Mouse (Mus musculus) embryonic facial prominence, embryonic 13.5 days (tissue): ENCODE results near the gene Ttc7b. TPM values are rescaled to one million over a fixed set of nuclear protein-coding genes. Genes with fewer than 3 reads are reported as not detected.

ENCODE experiments used
- ATAC-seq: fragments of 200-750 bp; cut with Nextera tagmentation; 2 replicates; pipeline ENCODE4 v1.8.0; 2017; ENCODE audit warnings: low read depth; ENCODE audit not compliant: insufficient number of reproducible peaks, insufficient read depth, low FRiP score, low TSS enrichment
- H3K27ac ChIP-seq: fragments of 300-500 bp; sonication (generic); 2 replicates; pipeline ENCODE4 v1.5.1; 2015; ENCODE audit warnings: moderate library complexity, mild to moderate bottlenecking, inconsistent platforms
- H3K27me3 ChIP-seq: fragments of 300-500 bp; sonication (generic); 2 replicates; pipeline ENCODE4 v1.6.1; 2015; ENCODE audit warnings: mild to moderate bottlenecking, inconsistent platforms
- H3K36me3 ChIP-seq: fragments of 300-500 bp; sonication (generic); 2 replicates; pipeline ENCODE4 v1.6.1; 2015; ENCODE audit warnings: mild to moderate bottlenecking, inconsistent platforms
- H3K4me1 ChIP-seq: fragments of 300-500 bp; sonication (generic); 2 replicates; pipeline ENCODE4 v1.6.1; 2015; ENCODE audit warnings: inconsistent platforms
- H3K4me2 ChIP-seq: fragments of 300-500 bp; sonication (generic); 2 replicates; pipeline ENCODE4 v1.6.1; 2015; ENCODE audit warnings: moderate library complexity, mild to moderate bottlenecking, inconsistent platforms
- H3K4me3 ChIP-seq: fragments of 300-500 bp; sonication (generic); 2 replicates; pipeline ENCODE4 v1.5.1; 2015; ENCODE audit warnings: mild to moderate bottlenecking, inconsistent platforms
- H3K9ac ChIP-seq: fragments of 300-500 bp; sonication (generic); 2 replicates; pipeline ENCODE4 v1.6.1; 2015; ENCODE audit warnings: mild to moderate bottlenecking, inconsistent platforms
- H3K9me3 ChIP-seq: fragments of 300-500 bp; sonication (generic); 2 replicates; pipeline ENCODE4 v1.6.1; 2016; ENCODE audit warnings: inconsistent platforms
- WGBS: fragments of 180-500 bp; shearing (Covaris S2); methylation state at CpG from one replicate; pipeline ENCODE4 v1.1.7; 2015; ENCODE audit warnings: mixed read lengths; 5-methylcytosine and 5-hydroxymethylcytosine counted together
- polyA plus RNA-seq: library from polyadenylated mRNA; unstranded; fragments of >200 nt; fragmentation: Nextera tagmentation; extraction: Ambion mirVana; gene quantifications from 2 replicates; pipeline ENCODE4 v1.2.1, GENCODE M21; 2015

Gene Ttc7b
- polyA plus RNA-seq, 1 experiment from 2014 or later, result 6.0 TPM

- H3K36me3 ChIP-seq, result peaks cover 7% of the 10 kb centered on the region; the same call in 1 of the 2 replicates
- no peak overlapping the region for H3K4me3 ChIP-seq
- no peak for ATAC-seq
- H3K9me3 ChIP-seq, result no peaks in the 10 kb centered on the region
- no peak overlapping the region for H3K27ac ChIP-seq
- H3K4me2 ChIP-seq, result no peak overlapping the region
- no peaks in the 10 kb centered on the region for H3K27me3 ChIP-seq
- H3K4me1 ChIP-seq, result no peaks in the 10 kb centered on the region
- no peak overlapping the region for H3K9ac ChIP-seq
These were observed 44.3 kb downstream of the Ttc7b start for GRCm38 (mm10) chr12:100476351-100476750.

GRCm38 (mm10) chr12:100475489-100475888, 45.1 kb downstream of the Ttc7b start:
- Histone ChIP-seq H3K27me3 (no peaks in the 10 kb centered on the region), H3K4me2 (no peak overlapping the region), H3K4me1 (no peaks in the 10 kb centered on the region), H3K27ac (no peak overlapping the region), H3K4me3 (no peak overlapping the region), H3K36me3 (peaks cover under 1% of the 10 kb centered on the region; the same call in 1 of the 2 replicates), H3K9ac (no peak overlapping the region), H3K9me3 (no peaks in the 10 kb centered on the region)
- WGBS, result 70% methylated on average over 3 of the region's 3 CpGs
- no peak for ATAC-seq

GRCm38 (mm10) chr12:100474661-100475321, 45.8 kb downstream of the Ttc7b start:
- Histone ChIP-seq H3K9ac (no peak overlapping the region), H3K27ac (no peak overlapping the region), H3K9me3 (no peaks in the 10 kb centered on the region), H3K36me3 (no peaks in the 10 kb centered on the region), H3K4me2 (no peak overlapping the region), H3K4me3 (no peak overlapping the region), H3K27me3 (no peaks in the 10 kb centered on the region), H3K4me1 (no peaks in the 10 kb centered on the region)
- WGBS, result 93% methylated on average over 3 of the region's 3 CpGs
- no peak for ATAC-seq

- Histone ChIP-seq H3K4me3 (no peak overlapping the region), H3K9me3 (no peaks in the 10 kb centered on the region), H3K4me1 (peaks cover 3% of the 10 kb centered on the region; the same call in 1 of the 2 replicates), H3K4me2 (no peak overlapping the region), H3K36me3 (peaks cover 9% of the 10 kb centered on the region), H3K27me3 (no peaks in the 10 kb centered on the region), H3K27ac (0 out of 2 replicates have a peak overlapping the region, but pooled peaks have one; percentile 22), H3K9ac (no peak overlapping the region)
- ATAC-seq, result no peak
- WGBS, result 87% methylated on average over 9 of the region's 9 CpGs
These were observed 50.3 kb downstream of the Ttc7b start for GRCm38 (mm10) chr12:100470295-100470694.

GRCm38 (mm10) chr12:100469503-100470293, 50.9 kb downstream of the Ttc7b start:
- WGBS, result 85% methylated on average over 7 of the region's 7 CpGs
- Histone ChIP-seq H3K27ac (0 out of 2 replicates have a peak overlapping the region, but pooled peaks have one; percentile 22), H3K4me3 (no peak overlapping the region), H3K9ac (no peak overlapping the region), H3K4me2 (no peak overlapping the region), H3K9me3 (no peaks in the 10 kb centered on the region), H3K36me3 (peaks cover 9% of the 10 kb centered on the region), H3K27me3 (no peaks in the 10 kb centered on the region), H3K4me1 (peaks cover 3% of the 10 kb centered on the region; the same call in 1 of the 2 replicates)
- ATAC-seq, result no peak

- Histone ChIP-seq H3K27ac (no peak overlapping the region), H3K4me2 (no peak overlapping the region), H3K9me3 (no peaks in the 10 kb centered on the region), H3K4me3 (no peak overlapping the region), H3K4me1 (peaks cover 3% of the 10 kb centered on the region; the same call in 1 of the 2 replicates), H3K27me3 (no peaks in the 10 kb centered on the region), H3K9ac (no peak overlapping the region), H3K36me3 (peaks cover 9% of the 10 kb centered on the region)
- peak; percentile 43; the same call in 1 of the 2 replicates for ATAC-seq
- WGBS, result 72% methylated on average over 3 of the region's 4 CpGs
These were observed 55.4 kb downstream of the Ttc7b start for GRCm38 (mm10) chr12:100465101-100465715.

GRCm38 (mm10) chr12:100457701-100458100, 62.9 kb downstream of the Ttc7b start:
- Histone ChIP-seq H3K4me3 (no peak overlapping the region), H3K36me3 (0 out of 2 replicates have a peak, but pooled peaks cover 5% of the 10 kb centered on the region), H3K9me3 (no peaks in the 10 kb centered on the region), H3K27ac (no peak overlapping the region), H3K27me3 (no peaks in the 10 kb centered on the region), H3K4me1 (peaks cover 18% of the 10 kb centered on the region; the same call in 1 of the 2 replicates), H3K4me2 (no peak overlapping the region), H3K9ac (no peak overlapping the region)
- ATAC-seq, result no peak
- WGBS, result 95% methylated on average over 7 of the region's 7 CpGs

- Histone ChIP-seq H3K27ac (no peak overlapping the region; the same call in 1 of the 2 replicates), H3K4me2 (no peak overlapping the region), H3K4me1 (peaks cover 18% of the 10 kb centered on the region; the same call in 1 of the 2 replicates), H3K9ac (no peak overlapping the region), H3K9me3 (no peaks in the 10 kb centered on the region), H3K27me3 (no peaks in the 10 kb centered on the region), H3K36me3 (0 out of 2 replicates have a peak, but pooled peaks cover 5% of the 10 kb centered on the region), H3K4me3 (no peak overlapping the region)
- 70% methylated on average over 10 of the region's 10 CpGs for WGBS
- no peak for ATAC-seq
These were observed 64.2 kb downstream of the Ttc7b start for GRCm38 (mm10) chr12:100456257-100456975.

- 39% methylated on average over 2 of the region's 2 CpGs for WGBS
These were observed 65.2 kb downstream of the Ttc7b start for GRCm38 (mm10) chr12:100455453-100455852.

GRCm38 (mm10) chr12:100447701-100448277, 72.8 kb downstream of the Ttc7b start:
- Histone ChIP-seq H3K4me3 (no peak overlapping the region), H3K4me1 (peaks cover 23% of the 10 kb centered on the region), H3K36me3 (no peaks in the 10 kb centered on the region; the same call in 1 of the 2 replicates), H3K27me3 (no peaks in the 10 kb centered on the region), H3K4me2 (peak overlapping the region; percentile 11), H3K9me3 (no peaks in the 10 kb centered on the region), H3K9ac (no peak overlapping the region), H3K27ac (peak overlapping the region; percentile 68)
- no peak for ATAC-seq
- WGBS, result 38% methylated on average over 12 of the region's 12 CpGs

More at GRCm38 (mm10) chr12:100455453-100455852, 65.2 kb downstream of the Ttc7b start:
- Histone ChIP-seq H3K4me1 (peaks cover 18% of the 10 kb centered on the region; the same call in 1 of the 2 replicates), H3K4me2 (no peak overlapping the region), H3K27ac (no peak overlapping the region), H3K9ac (no peak overlapping the region), H3K36me3 (0 out of 2 replicates have a peak, but pooled peaks cover 5% of the 10 kb centered on the region), H3K4me3 (no peak overlapping the region), H3K27me3 (no peaks in the 10 kb centered on the region), H3K9me3 (no peaks in the 10 kb centered on the region)
- ATAC-seq, result no peak
